Mouse (Mus musculus) embryonic fibroblast, embryonic 13.5 days (primary cell): ENCODE data around the gene Gar1.

Experiments
- CTCF ChIP-seq: IDR thresholded peaks from 2 replicates; pipeline ENCODE4 v1.5.1; 2011; ENCODE audit warnings: mild to moderate bottlenecking, control low read depth, low read length, moderate library complexity, borderline replicate concordance; ENCODE audit not compliant: insufficient read depth
- POLR2A ChIP-seq: IDR thresholded peaks from 2 replicates; pipeline ENCODE4 v1.6.1; 2011; ENCODE audit warnings: low read depth, mild to moderate bottlenecking, control low read depth, low read length, moderate library complexity

DNA sequence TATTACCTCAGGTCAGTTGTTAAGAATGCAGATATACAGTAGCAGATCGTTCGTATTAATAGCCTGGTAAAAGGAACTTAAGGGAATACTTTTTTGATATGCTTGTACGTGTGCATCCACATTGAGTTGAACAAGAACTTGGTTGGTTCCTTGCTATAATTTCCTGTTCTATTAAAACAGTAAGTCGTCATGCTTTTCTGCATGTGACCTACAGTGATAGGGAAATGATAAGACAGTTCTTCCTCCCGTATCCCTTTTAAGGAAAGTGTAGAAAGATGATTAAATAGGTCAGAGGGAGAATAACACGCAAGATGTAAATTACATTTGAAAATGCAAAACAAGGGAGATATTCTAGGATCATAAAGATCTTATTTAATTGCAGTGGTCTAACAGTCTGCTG, 5.8 kb upstream of the Gar1 start:
- TF ChIP-seq POLR2A (no peak), CTCF (no peak)
